Mouse (Mus musculus) ES-Bruce4 (cell line): Measurements from ENCODE around the gene Adcy4.

Experiments used
- CTCF ChIP-seq: IDR thresholded peaks from one replicate; pipeline ENCODE4 v1.8.1; 2011; ENCODE audit warnings: low read depth, low read length
- EP300 ChIP-seq: IDR thresholded peaks from 2 replicates; pipeline ENCODE4 v1.6.1; 2011; ENCODE audit warnings: low read depth, low read length; ENCODE audit not compliant: insufficient read depth
- POLR2A ChIP-seq: IDR thresholded peaks from one replicate; pipeline ENCODE4 v1.8.1; 2011; ENCODE audit warnings: low read length; ENCODE audit not compliant: insufficient read depth

GRCm38 (mm10) chr14:55785195-55785594, 1.3 kb upstream of the Adcy4 start:
- TF ChIP-seq CTCF (peak; percentile 64), POLR2A (no peak), EP300 (no peak)
